Mouse (Mus musculus): ENCODE measurements around the gene Rnf167.

The Rnf167 gene

DNA sequence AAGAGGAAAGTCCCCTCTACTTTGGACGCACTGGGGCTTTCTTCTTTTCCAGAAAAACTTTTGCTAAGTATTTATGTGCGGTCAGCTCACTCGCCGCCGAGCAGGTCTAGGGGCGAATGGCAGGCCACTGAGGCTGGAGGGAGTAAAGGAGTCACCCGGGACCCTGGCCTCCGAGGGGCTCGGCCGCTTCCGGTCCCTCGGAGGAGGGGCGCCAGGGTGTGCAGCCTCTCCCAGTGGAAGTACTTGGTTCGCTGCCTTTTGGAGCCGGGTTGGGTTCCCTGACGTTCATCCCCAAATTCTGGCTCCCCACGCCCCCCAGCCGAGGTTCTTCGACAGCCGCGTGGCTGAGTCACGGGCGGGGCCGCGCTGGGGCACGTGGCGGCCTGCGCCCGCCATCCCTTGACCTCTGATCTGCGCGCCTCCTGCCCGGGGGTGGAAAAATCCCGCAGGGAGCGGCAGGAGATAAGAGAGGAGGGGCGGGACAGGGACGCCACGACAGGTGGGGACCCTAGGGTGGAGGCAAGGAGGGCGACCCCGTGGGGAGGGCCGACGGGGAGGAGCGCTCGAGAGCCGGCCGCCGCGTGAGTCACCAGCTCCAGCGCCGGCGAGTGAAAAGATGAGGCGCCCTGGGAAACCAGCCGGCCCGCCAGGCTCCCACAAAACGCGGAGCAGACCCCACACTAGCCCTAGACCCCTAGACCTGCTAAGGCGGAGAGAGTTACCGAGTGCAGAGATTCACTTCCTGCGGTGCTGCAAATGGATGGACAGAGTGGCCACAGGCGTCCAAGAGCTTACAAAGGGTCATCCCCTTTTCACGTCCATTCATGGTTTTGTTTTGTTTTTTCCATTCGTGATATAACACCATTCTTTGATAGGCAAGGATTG, 8.8 kb downstream of the Rnf167 start:
- peak; percentile 49 to 65 for DNase-seq

DNA sequence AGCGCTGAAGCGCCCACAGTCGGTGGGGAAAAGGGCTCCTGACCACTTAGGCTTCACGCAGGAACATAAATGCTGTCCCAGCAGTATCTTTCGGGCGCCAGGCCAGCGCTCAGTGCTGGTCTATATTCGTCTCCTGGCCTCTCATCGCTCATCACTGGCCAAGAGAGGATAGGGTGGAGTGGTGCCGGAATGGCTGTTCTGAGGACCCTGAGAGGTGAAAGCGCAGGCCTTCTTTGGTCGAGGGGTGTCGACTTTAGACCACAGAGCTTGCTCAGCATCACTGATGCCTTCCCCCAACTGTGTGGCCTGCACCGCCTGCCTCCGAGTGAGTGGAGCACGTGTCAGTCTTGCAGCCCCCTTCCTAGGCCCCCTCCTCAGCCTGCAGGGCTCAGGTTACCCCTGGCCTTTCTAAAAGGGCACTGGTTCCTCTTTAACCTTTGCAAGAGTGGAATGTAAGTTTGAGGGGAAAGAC, 9.5 kb downstream of the Rnf167 start:
- peak; percentile 66 to 77 for DNase-seq

DNA sequence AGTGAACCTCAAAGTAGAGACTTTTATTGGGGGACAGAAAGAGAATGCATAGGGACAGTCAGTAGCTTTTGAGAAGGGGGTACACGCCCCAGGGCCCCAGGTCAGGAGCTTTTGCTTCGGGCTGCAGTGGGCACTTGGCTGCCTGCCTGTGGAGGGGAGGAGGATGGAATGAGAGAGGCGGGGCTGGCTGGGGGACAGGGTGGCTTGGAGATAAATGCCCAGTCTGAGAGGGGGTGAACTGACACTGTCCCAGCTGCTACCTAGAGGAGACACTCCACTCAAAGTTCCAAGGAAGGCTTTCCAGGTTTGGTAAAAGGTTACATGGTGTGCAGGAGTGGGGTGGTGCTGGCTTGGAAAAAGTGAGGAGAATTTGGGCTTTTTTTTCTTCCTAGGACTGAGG, 9.9 kb downstream of the Rnf167 start, which contains the start of gene Eno3:
Gene Eno3, plus strand, starts transcription at position 239 of the 400 bp plus-strand sequence.
- DNase-seq: peak in 1 of 2 experiments; percentile 53

DNA sequence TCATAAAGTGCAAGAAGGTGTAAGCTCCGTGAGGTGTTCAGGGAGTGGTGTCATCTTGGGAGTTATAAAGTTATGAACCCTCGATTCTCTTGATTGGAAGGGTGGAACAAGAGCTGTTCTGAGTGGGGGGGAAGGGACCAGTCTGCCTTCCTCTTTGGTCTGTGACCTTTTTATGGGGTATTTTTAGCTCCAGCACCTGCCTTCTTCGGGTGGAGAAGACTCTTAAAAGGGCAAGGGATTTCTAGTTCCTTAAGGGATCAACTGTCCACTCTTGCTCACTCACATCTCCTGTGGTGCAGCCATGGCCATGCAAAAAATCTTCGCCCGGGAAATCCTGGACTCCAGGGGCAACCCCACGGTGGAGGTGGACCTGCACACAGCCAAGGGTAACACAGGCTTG, 10.5 kb downstream of the Rnf167 start:
- peak in 1 of 2 experiments; percentile 4 for DNase-seq

DNA sequence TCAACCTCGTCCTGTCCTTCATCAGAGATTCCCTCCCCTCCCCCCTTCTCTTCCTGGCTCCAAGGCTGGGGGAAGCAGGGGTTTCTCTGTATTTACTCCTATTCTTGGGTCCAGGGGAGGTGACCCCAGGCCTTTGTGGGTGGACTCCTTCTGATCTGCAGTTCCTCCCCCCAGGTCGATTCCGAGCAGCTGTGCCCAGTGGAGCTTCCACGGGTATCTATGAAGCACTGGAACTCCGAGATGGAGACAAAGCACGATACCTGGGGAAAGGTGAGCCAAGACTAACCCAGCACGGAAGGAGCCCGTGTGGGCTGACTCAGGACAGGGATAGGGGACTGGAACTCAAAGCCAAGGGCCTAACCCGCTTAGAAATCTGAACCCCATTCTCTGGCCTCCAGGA, 11.0 kb downstream of the Rnf167 start:
- DNase-seq: no peak

DNA sequence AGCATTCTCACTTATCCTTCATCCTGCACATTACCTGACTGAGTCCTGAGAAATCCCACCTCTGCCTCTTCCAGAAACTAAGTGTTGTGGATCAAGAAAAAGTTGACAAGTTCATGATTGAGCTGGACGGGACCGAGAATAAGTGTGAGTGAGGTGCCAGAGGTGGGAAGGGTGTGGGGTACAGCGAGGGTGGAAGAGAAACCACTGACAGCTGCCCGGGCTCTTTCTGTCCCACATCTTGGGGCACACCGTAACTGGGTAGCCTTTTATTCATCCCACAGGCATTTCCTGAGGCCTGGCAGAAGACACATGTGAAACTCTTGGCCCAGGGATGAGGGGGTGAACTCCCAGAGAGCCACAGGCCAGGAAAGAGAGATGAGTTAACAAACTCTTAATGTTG, 11.5 kb downstream of the Rnf167 start:
- DNase-seq: no peak

DNA sequence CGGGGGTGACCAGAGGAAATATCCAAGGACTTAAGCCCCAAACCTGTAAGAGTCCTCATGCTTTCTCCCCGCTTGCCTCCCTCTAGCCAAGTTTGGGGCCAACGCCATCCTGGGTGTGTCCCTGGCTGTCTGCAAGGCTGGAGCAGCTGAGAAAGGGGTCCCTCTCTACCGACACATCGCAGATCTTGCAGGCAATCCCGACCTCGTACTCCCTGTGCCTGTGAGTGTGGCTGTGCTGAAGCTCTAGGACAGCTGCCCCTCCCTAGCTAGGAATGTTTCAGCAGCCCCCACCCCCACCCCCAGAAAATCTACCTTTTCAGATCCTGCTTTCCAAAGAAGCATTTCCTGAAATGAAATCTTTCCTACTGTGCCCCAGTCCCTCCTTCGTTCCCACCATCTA, 11.9 kb downstream of the Rnf167 start:
- no peak for DNase-seq

DNA sequence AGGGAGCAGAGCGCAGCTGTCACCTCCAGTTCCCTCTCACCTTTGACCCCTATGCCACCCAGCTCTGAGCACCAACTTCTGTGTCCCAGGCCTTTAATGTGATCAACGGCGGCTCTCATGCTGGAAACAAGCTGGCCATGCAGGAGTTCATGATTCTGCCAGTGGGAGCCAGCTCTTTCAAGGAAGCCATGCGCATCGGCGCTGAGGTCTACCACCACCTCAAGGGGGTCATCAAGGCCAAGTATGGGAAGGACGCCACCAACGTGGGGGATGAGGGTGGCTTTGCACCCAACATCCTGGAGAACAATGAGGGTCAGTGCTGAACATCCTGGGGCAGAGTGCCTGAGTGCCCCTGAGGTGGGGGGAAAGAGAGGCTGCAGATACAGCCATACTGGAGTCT, 13.5 kb downstream of the Rnf167 start:
- no peak for DNase-seq

DNA sequence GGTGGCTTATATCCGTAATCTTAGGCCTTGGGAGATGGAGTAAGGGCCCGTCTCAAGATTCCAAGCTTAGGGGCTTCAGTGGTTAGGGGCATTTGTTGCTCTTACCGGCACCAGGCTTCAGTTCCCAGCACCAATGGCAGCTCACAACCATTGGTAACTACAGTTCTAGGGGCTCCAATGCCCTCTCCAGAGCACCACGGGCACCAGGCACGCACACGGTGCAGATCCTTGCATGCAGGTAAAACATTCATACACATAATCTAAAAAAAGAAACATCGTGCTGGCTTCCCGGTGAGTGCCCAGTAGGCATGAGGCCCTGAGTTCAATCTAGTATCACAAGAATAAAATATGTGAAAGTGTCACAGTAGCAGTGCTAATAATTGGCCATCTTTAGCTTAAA, 16.1 kb downstream of the Rnf167 start:
- DNase-seq: no peak

DNA sequence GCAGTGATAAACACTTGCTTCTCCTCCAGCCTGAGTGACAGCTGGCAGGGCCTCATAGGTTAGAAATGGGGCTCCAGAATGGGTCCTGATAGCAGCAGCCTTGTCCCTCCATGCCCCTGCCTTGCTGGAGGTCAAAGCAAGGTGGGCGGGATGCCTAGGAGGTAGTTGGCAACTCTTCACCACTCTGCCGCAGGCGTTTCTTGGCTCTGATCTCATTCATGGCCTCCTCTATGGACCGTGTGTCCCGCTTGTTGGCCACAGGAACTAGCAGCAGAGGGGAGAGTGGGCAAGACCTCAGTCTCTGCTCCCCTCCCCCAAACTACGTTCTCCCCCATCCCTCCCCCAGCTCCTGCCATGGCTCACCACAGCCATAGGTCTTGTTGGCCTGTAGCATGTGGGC, 16.9 kb downstream of the Rnf167 start:
- no peak for DNase-seq

DNA sequence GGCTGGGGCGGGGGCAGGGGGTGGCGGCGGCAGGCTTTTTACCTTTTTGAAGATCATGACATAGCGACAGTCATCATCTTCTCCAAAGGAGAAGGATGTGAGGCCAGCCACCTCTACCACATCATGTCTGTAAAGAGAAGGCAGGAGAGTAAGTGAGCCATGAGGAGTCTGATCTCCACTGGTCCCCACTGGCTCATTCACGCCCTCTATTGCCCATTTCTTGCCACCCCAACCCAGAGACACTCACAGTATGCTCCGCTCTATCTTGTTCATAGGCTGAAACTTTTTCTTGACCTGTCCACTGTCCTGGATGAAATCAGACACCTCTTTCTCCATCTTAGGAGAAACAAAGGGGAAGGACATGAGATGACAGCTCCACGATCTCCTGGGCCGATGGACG, 17.7 kb downstream of the Rnf167 start:
- no peak for DNase-seq

DNA sequence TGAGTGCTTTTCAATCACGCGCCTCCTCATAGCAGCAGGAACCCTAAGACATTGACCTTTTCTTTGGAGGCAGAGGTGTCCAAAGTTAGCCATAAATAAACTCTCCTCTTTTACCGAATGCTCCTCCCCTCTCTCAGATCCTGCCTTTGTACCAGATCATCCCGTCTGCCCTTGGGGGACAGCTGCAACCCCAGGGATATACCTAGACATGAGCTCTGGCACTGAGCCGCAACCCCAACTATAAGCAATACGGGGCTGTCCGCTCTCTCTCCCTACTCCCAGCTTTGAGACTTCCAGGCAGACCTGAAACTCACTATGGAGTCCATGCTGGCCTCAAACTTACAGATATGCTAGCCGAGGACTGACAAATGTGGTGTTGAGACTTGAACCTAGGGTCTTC, 19.7 kb downstream of the Rnf167 start:
- no peak for DNase-seq

DNA sequence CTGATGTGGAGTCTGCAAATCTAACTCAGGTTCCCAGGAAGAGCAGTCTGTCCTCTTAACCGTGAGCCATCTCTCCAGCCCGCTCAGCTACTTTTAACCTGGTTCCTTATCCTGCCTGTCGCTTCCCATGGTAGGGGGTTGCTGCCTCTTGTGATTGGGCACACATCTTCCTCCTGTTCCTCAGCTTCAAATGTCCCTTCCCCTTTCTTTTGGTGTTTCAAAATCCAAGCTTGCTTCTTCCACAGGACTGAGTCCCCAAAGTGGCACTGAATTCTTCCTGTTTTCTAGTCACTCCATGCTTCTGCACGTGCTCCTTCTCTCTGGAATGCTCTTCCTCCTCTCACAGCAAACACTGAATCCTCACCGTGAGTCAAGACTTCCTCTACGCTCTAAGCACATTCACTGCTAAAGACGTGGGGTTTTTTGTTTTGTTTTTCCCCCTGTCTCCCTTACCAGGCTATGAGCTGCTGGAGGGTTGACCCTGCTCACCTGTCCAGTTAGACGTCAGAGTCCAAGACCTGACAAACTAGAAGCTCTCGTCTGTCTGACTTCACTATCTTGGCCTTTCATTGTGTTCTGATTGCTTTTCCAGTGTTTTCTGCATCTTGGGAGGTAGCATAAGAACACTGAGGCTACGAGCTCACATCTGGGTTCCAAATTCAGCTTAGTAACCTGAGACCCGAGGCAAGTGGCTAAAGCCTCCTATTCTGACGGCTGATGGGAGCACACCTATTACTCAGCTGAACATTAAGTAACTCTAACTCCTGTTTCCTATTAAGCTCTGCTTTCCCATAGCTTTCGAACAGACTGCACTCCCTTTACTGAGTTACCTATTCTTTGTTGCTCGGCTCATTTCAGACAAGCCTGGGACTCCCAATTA, 20.5 kb downstream of the Rnf167 start:
- DNase-seq: no peak

DNA sequence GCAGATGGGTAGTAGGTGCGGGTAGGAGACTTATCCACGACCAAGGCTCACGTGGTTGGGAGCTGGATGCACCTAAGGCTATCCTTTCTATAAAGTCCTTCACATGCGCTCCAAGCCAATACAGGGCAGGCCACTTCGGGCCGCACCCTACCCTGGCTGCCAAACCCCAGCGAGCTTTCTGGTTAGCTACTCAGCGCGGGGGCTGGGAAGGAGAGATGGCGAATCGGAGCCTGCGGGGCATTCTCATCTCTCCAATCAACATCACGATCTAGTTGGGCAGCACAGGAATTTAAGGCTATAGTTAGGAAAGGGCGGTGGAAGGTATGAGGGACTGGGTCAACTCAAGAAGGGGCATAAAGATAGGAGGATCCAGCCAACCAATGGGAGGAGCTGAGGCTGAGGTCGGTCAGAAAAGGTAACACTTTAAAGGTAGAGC, 21.3 kb downstream of the Rnf167 start:
- peak; percentile 87 for DNase-seq

DNA sequence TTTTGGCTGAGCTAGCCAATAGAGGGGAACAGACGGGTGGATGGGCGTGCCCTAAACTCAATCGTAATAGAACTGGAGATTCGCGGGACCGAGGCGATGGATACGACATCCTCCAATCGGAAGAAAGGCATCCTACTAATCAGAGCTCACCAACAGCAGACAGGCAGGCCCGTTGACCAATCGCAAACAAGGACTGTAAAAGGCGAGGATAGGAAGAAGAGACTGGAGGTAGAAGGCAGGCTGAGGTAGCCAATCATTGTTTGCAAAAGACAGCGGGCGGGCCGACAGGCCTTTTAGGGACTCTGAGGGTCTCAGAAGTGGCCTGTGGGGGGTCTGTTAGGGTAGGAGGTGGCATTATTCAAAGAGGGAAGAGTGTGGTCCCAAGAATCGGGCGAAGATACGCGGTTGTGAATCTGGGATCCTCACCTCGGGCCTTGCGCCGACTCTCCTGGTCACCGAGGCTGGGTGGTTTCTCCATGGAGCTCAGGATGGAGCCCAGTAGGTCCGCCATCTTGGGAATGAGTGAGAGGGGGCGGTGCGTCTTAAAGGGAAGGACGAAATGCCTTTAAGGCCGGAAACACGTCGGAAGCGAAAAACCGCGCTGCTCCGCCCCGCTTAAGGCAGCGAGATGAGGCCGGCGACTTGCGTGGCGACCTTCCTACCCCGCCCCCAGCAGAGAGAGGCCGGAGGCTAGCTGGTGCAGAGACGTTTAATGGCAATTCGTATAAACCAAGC, 21.9 kb downstream of the Rnf167 start, which contains the start of gene Spag7:
Gene Spag7, minus strand, starts transcription at position 646 of the 735 bp plus-strand sequence.
- peak; percentile 96 for DNase-seq

DNA sequence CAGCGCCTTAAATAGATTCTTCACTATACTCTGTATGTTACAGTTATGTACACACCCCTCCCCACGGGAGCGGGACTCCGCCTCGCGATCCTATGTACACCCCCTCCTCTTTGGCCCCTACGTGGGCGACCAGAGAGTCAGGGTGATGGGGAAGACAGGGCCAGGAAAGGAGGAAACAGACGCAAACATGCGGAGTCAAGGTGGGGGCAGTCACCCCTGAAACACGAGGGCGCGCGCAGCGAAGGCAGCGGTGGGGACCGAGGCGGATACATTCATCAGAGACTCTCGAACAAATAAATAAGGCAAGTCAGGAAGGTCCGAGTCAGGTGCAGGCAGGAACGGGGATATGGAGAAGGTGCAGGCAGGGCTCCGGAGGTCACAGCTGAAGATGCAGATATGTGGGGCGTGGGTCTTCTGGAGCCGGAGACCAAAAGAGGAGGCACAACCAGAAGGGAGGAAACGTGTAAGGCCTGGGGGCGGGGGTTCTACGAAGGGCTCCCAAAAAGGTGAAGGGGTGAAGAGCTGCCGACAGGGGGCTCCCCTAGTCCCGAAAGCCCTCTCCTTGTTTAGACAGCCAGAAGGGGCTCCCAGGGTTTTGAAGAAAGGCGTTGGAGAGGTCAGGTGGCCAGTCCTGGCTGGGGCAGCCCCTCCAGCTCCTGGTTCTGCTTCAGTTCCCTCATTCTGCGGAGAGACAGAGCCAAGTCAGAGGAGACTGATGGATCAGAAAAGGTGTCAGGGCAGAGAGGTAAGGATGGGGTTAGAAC, 22.7 kb downstream of the Rnf167 start:
- peak; percentile 83 to 87 for DNase-seq

DNA sequence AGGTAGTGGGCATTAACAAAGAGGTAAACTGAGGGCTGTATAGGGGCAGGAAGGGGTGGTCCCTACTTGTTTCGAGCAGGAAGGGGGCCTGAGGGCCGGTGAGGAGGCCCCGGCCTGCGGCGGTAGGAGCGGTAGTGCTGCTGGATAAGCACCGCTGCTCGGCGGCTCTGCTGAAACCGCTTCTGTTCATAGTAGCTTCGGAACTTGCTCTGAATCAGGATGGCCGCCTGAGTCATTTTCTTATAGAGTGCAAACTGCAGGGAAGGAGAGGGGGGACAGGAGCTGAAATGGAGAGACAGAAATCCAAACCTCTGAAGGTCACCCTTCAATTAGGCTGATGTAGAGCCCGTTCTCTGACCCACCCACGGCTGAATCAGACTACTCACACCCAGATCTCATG, 23.4 kb downstream of the Rnf167 start:
- DNase-seq: peak in 1 of 2 experiments; percentile 35

DNA sequence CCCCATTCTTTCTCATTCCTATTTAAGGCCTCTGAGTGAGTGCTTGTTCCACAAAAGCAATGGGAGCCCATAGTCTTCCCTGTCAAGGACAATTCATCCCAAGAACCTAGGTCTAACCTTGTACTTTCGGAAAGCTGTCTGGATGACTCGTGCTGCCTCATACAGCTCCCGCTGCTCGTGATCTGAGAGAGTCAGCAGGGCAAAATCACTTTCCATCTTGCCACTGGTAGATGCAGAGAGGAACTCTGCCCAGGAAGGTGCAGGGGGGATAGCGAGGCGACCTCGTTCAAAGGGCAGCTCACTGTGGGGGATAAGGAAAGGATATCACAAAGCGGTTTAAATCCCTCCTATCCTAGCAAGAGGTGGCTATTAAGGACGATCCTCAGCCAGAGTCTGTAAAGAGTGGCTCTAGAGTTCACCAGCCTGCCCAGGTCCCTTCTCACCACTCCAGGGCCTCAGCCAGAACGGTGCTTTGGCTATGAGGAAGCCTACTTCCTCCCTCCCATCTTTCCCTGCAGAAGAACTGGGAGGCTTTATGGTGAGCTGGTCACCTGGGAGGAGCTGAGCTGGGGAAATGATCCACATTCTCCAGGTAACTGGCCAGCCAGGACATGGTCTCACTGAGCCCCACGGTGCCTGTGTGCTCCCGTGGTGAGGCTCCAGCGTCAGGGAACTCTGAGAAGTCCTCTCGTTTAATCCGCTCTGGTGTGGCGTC, 24.5 kb downstream of the Rnf167 start:
- DNase-seq: no peak

DNA sequence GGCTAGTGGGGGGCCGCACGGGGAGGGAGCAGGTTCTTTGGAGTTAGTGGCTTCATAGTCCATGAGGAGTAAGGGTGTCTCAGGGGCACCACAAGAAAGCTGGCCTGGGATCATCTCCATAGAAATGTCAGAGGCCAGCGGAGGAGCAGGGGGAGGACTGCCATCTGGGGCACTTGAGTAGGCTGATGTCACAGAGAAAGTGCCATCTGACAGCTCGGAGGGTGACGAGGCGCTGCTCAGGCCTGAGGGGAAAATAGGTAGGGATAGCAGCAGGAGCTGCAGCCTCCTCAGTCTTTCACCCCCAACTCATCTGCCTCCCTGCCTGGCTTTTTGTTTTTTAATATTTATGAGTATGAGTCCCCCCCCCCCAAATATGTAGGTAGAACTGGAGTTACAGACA, 27.0 kb downstream of the Rnf167 start:
- DNase-seq: no peak

DNA sequence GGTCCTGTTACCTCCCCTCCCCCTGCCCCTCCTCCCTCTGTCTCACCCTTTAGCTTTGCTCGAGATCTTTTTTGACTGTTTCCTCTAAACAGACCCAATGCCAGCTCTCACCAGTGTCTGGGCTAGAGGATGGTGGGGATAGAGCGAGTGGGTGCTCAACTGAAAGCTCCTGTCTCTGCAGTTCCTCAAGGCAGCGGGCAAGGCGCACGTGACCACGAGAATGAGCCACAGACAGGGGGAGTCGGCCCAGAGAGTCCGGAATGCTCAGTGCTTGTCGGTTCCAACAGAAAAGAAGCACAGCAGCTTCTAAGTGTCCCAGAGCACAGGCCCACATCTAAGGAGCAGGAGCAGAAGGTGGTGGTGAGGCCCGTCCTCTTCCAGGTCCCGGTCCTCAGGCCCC, 27.5 kb downstream of the Rnf167 start:
- no peak for DNase-seq

DNA sequence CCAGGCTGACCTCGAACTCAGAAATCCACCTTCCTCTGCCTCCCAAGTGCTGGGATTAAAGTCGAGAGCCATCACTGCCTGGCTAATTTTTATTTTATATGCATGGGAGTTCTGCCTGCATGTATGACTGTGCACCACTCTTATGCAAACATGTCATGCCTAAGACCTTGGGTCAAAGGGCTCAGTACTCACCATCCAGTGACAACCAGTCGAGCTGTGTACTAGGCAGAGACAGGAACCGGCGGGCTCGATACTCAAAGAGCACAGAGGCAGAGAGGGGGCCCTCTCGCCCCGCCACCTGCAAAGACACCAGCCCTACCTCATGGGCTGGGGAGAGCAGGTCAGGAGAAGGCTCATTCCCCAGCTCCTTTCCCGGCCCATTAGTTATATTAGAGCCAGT, 31.1 kb downstream of the Rnf167 start:
- no peak for DNase-seq

Data from cerebellum, postnatal 14 days (tissue).